Mouse (Mus musculus): ENCODE measurements around the gene Il6ra. TPM values are rescaled to one million over a fixed set of nuclear protein-coding genes. Genes with fewer than 3 reads are reported as not detected.
A peak's percentile ranks its signal among the peaks of the same experiment; 100 is the strongest.

The Il6ra gene
- polyA plus RNA-seq, 1 experiment from 2014 or later: 4.5 TPM

DNA sequence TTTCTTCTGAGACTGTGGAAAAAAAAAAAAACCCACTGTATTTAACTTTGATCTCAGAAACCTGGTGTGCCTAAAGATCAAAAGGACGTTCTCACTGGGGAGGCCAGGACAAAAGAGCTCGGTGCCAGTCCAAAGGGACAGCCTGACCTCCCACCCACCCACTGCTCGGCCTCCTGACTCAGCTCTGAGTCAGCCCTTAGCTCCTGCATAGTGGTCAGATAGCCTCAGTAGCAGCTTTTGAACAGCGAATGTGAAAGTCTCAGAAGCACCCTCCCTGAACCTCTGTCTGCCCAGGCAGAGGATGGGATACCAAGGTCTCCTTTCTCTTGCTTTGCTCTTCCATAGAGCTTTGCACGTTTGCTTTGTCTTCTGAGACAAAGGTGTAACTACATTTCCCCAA is 16.4 kb downstream of the Il6ra start:
- no peak for ATAC-seq (ENCODE audit: low FRiP score, low TSS enrichment)

DNA sequence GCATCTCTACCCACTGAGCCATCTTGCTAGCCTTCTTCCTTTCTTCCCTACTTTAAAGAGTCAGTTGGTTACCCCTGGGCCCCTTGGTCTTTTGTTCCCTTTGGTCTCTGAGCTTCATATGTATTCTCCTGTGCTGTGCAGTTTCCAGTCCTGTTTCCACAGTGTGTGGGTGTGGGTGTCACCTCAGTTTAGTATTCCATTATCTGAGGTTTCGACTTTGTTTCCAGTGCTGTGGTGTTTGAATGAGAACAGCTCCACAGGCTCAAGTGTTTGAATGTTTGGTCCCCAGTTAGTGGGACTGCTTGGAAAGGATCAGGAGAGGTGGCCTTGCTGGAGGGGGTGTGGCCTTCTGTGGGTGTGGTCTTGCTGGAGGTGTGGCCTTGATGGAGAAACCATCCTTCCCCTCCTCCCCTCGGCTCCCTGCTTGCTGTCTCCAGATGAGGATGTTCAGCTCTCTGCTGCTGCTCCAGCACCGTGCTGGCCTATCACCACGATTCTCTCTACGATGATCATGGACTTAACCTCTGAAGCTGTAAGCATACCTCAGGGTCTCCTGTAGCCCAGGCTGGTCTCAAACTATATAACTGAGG is 20.4 kb downstream of the Il6ra start:
- Histone ChIP-seq H3K9me3 (ENCODE audit: control insufficient read depth, low read length) (no peaks in the 10 kb centered on the region), H3K27me3 (ENCODE audit: control insufficient read depth, insufficient read depth, low read length) (no peaks in the 10 kb centered on the region), H3K4me1 (replicated peaks; ENCODE audit: control insufficient read depth, insufficient read depth) (peaks cover 7% of the 10 kb centered on the region; the same call in 1 of the 2 replicates), H3K4me3 (ENCODE audit: low read depth, low read length) (no peak overlapping the region), H3K9ac (ENCODE audit: low read length) (no peak overlapping the region), H3K27ac (replicated peaks) (no peak overlapping the region), H3K36me3 (ENCODE audit: control insufficient read depth, insufficient read depth, low read length) (no peaks in the 10 kb centered on the region), H3K4me2 (replicated peaks; ENCODE audit: low read depth) (no peak overlapping the region)
- ATAC-seq (ENCODE audit: low FRiP score, low TSS enrichment) (no peak), DNase-seq (ENCODE audit: low spot score) (no peak)
- WGBS: 86% methylated on average over 5 of the region's 5 CpGs
- TF ChIP-seq CTCF (IDR thresholded peaks at IDR 0.05; ENCODE audit: low read depth) (no peak), EP300 (optimal IDR thresholded peaks at IDR 0.05) (no peak)

More for the DNA sequence above, 16.4 kb downstream of the Il6ra start:
- peaks cover 14% of the 10 kb centered on the region; the same call in 1 of the 2 replicates for H3K4me1 ChIP-seq (replicated peaks; ENCODE audit: control insufficient read depth, insufficient read depth)
- H3K4me2 ChIP-seq (replicated peaks; ENCODE audit: low read depth): no peak overlapping the region
- no peak overlapping the region for H3K9ac ChIP-seq (ENCODE audit: low read length)
- peak overlapping the region; percentile 71; the same call in 1 of the 2 replicates for H3K27ac ChIP-seq (replicated peaks)
- no peaks in the 10 kb centered on the region for H3K36me3 ChIP-seq (ENCODE audit: control insufficient read depth, insufficient read depth, low read length)
- TF ChIP-seq EP300 (optimal IDR thresholded peaks at IDR 0.05) (no peak), CTCF (IDR thresholded peaks at IDR 0.05; ENCODE audit: low read depth) (no peak)
- H3K9me3 ChIP-seq (ENCODE audit: control insufficient read depth, low read length): no peaks in the 10 kb centered on the region
- WGBS: 30% methylated on average over 5 of the region's 5 CpGs
- H3K27me3 ChIP-seq (ENCODE audit: control insufficient read depth, insufficient read depth, low read length): no peaks in the 10 kb centered on the region
- H3K4me3 ChIP-seq (ENCODE audit: low read depth, low read length): no peak overlapping the region
- DNase-seq (ENCODE audit: low spot score): no peak

DNA sequence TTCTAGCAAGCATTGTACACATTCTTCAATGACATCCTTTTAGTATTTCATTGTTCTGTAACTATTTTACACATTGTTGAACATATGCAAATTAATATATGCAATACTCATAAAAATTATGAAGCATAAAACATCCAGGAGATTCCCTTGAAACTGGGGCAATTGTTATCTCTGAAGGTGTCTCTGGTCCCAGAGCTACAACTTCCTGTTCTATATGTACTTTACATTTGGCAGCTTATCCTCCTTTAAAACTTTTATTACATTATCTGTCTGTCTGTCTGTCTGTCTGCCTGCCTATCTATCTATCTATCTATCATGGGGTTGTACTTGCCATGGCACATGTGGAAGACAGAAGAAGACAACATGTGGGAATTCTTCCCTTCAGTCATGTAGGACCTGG is 21.3 kb downstream of the Il6ra start:
- Histone ChIP-seq H3K4me3 (ENCODE audit: low read depth, low read length) (no peak overlapping the region), H3K27me3 (ENCODE audit: control insufficient read depth, insufficient read depth, low read length) (no peaks in the 10 kb centered on the region), H3K4me2 (replicated peaks; ENCODE audit: low read depth) (no peak overlapping the region), H3K4me1 (replicated peaks; ENCODE audit: control insufficient read depth, insufficient read depth) (peaks cover 3% of the 10 kb centered on the region; the same call in 1 of the 2 replicates), H3K27ac (replicated peaks) (no peak overlapping the region), H3K9ac (ENCODE audit: low read length) (no peak overlapping the region), H3K9me3 (ENCODE audit: control insufficient read depth, low read length) (no peaks in the 10 kb centered on the region), H3K36me3 (ENCODE audit: control insufficient read depth, insufficient read depth, low read length) (no peaks in the 10 kb centered on the region)
- TF ChIP-seq CTCF (IDR thresholded peaks at IDR 0.05; ENCODE audit: low read depth) (no peak), EP300 (optimal IDR thresholded peaks at IDR 0.05) (no peak)
- DNase-seq (ENCODE audit: low spot score): no peak
- ATAC-seq (ENCODE audit: low FRiP score, low TSS enrichment): no peak

DNA sequence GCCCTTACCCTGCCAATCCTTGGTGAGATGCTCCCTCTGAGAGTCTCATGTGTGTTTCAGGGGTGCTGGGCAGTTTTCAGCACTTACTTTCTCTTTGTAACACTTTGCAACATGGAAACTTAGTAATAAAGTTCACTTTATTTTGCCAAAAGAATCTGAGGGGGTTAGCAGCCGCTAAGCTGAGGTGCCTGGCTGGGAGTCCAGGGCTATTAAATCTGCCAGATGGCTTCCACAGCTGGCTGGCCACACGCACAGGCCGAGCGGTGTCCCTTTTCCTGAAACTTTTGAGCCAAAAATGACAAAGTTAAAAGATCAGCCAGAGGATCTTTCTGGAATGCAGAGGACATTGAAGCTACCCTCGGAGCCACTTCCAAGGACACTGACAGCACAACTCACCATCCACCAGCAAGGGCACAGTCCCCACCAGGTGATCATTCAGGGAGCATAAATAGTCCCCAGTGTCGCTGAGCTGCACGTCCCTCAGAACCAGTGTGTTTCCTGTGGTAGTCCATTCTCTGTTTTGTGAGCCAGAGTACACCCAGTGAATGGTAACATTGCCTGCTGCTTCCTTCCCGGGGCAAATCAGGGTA is 23.1 kb downstream of the Il6ra start:
- H3K4me1 ChIP-seq (replicated peaks; ENCODE audit: control insufficient read depth, insufficient read depth): no peaks in the 10 kb centered on the region; the same call in 1 of the 2 replicates
- no peaks in the 10 kb centered on the region for H3K9me3 ChIP-seq (ENCODE audit: control insufficient read depth, low read length)
- 77% methylated on average over 8 of the region's 8 CpGs for WGBS
- no peaks in the 10 kb centered on the region for H3K36me3 ChIP-seq (ENCODE audit: control insufficient read depth, insufficient read depth, low read length)
- H3K4me2 ChIP-seq (replicated peaks; ENCODE audit: low read depth): no peak overlapping the region
- ATAC-seq (ENCODE audit: low FRiP score, low TSS enrichment): no peak
- no peak for DNase-seq (ENCODE audit: low spot score)
- H3K27ac ChIP-seq (replicated peaks): no peak overlapping the region
- no peaks in the 10 kb centered on the region for H3K27me3 ChIP-seq (ENCODE audit: control insufficient read depth, insufficient read depth, low read length)
- H3K9ac ChIP-seq (ENCODE audit: low read length): no peak overlapping the region
- H3K4me3 ChIP-seq (ENCODE audit: low read depth, low read length): no peak overlapping the region
- TF ChIP-seq CTCF (IDR thresholded peaks at IDR 0.05; ENCODE audit: low read depth) (no peak), EP300 (optimal IDR thresholded peaks at IDR 0.05) (no peak)

DNA sequence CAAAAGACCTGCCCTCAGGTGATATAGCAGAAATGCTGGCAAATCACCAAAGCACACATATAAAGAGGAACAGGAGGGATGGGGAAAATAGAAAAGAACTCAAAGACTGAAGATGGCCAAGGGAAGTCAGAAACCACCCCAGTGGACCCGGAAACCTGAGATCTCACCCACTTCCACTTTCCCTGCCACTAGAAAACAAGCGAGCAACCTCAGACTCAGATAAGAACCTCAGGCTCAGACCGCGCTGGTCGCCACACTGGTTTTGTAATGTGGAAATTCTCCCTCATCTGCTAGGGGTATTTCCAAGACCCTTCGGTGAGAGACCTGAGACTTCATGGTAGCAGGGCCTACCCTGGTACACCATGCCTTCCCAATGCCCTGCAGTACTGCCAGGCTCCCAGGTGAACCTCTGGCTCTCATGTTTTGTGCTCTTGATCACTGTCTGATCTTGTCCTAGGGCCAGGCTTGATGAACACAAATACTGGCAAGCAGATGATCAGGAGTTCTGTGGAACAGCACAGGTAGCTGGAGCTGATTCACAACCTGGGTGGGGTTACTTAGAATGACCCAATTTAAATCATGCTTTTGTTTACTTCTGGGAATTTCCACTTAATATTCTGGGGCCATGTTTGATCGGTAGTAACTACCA is 25.3 kb downstream of the Il6ra start:
- WGBS: 77% methylated on average over 7 of the region's 7 CpGs
- no peaks in the 10 kb centered on the region for H3K36me3 ChIP-seq (ENCODE audit: control insufficient read depth, insufficient read depth, low read length)
- H3K9me3 ChIP-seq (ENCODE audit: control insufficient read depth, low read length): no peaks in the 10 kb centered on the region
- no peaks in the 10 kb centered on the region for H3K27me3 ChIP-seq (ENCODE audit: control insufficient read depth, insufficient read depth, low read length)
- no peaks in the 10 kb centered on the region; the same call in 1 of the 2 replicates for H3K4me1 ChIP-seq (replicated peaks; ENCODE audit: control insufficient read depth, insufficient read depth)
- no peak overlapping the region for H3K9ac ChIP-seq (ENCODE audit: low read length)
- H3K27ac ChIP-seq (replicated peaks): peak overlapping the region; percentile 45; the same call in 1 of the 2 replicates
- H3K4me2 ChIP-seq (replicated peaks; ENCODE audit: low read depth): no peak overlapping the region
- no peak overlapping the region for H3K4me3 ChIP-seq (ENCODE audit: low read depth, low read length)
- DNase-seq (ENCODE audit: low spot score) (no peak), ATAC-seq (ENCODE audit: low FRiP score, low TSS enrichment) (no peak)
- TF ChIP-seq EP300 (optimal IDR thresholded peaks at IDR 0.05) (no peak), CTCF (IDR thresholded peaks at IDR 0.05; ENCODE audit: low read depth) (no peak)

DNA sequence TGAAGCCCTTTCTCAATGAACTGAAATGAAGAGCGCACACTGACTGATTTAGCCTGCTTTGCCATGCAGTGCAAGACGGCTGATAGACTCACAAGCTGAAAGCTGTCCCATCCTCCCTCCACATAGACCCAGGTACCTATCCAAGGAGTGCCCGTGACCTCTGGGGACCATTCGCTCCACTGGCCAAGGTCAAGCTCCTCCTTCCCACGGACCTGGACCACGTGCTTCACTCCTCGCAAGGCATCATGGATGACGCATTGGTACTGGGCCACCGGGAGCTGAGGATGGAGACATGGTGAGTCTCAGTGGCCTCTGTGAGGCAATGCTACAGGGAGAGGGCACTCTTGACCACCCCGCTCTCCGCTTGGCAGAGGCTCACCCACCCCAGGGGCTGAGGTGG is 27.2 kb downstream of the Il6ra start:
- H3K9me3 ChIP-seq (ENCODE audit: control insufficient read depth, low read length): no peaks in the 10 kb centered on the region
- no peak overlapping the region for H3K9ac ChIP-seq (ENCODE audit: low read length)
- no peaks in the 10 kb centered on the region for H3K27me3 ChIP-seq (ENCODE audit: control insufficient read depth, insufficient read depth, low read length)
- ATAC-seq (ENCODE audit: low FRiP score, low TSS enrichment) (0 out of 2 replicates have a peak, but pooled peaks have one; percentile 13), DNase-seq (ENCODE audit: low spot score) (no peak)
- no peaks in the 10 kb centered on the region for H3K36me3 ChIP-seq (ENCODE audit: control insufficient read depth, insufficient read depth, low read length)
- no peak overlapping the region for H3K27ac ChIP-seq (replicated peaks)
- TF ChIP-seq CTCF (IDR thresholded peaks at IDR 0.05; ENCODE audit: low read depth) (no peak), EP300 (optimal IDR thresholded peaks at IDR 0.05) (no peak)
- H3K4me2 ChIP-seq (replicated peaks; ENCODE audit: low read depth): no peak overlapping the region
- 91% methylated on average over 11 of the region's 11 CpGs for WGBS
- no peaks in the 10 kb centered on the region; the same call in 1 of the 2 replicates for H3K4me1 ChIP-seq (replicated peaks; ENCODE audit: control insufficient read depth, insufficient read depth)
- no peak overlapping the region for H3K4me3 ChIP-seq (ENCODE audit: low read depth, low read length)

Measured in stomach, postnatal 0 days (tissue).